Mouse (Mus musculus) embryonic facial prominence, embryonic 12.5 days (tissue): Measurements from ENCODE around the gene Gm9922. TPM values are rescaled to one million over a fixed set of nuclear protein-coding genes. Genes with fewer than 3 reads are reported as not detected.

Source experiments
- ATAC-seq: fragments of 200-750 bp; cut with Nextera tagmentation; 2 replicates; pipeline ENCODE4 v1.8.0; 2017; ENCODE audit not compliant: insufficient number of reproducible peaks, insufficient read depth, low FRiP score, low TSS enrichment
- H3K27ac ChIP-seq: fragments of 300-500 bp; sonication (generic); 2 replicates; pipeline ENCODE4 v1.5.1; 2016; ENCODE audit warnings: mild to moderate bottlenecking
- H3K27me3 ChIP-seq: fragments of 300-500 bp; sonication (generic); 2 replicates; pipeline ENCODE4 v1.6.1; 2016; ENCODE audit warnings: mild to moderate bottlenecking, moderate library complexity
- H3K36me3 ChIP-seq: fragments of 300-500 bp; sonication (generic); 2 replicates; pipeline ENCODE4 v1.6.1; 2016; ENCODE audit warnings: mild to moderate bottlenecking
- H3K4me1 ChIP-seq: fragments of 300-500 bp; sonication (generic); 2 replicates; pipeline ENCODE4 v1.6.1; 2016
- H3K4me2 ChIP-seq: fragments of 300-500 bp; sonication (generic); replicated peaks from 2 replicates; pipeline ENCODE4 v1.6.1; 2016; ENCODE audit warnings: mild to moderate bottlenecking, moderate library complexity
- H3K4me3 ChIP-seq: fragments of 300-500 bp; sonication (generic); 2 replicates; pipeline ENCODE4 v1.5.1; 2016; ENCODE audit warnings: mild to moderate bottlenecking
- H3K9ac ChIP-seq: fragments of 300-500 bp; sonication (generic); 2 replicates; pipeline ENCODE4 v1.6.1; 2016; ENCODE audit warnings: mild to moderate bottlenecking, moderate library complexity
- H3K9me3 ChIP-seq: fragments of 300-500 bp; sonication (generic); 2 replicates; pipeline ENCODE4 v1.6.1; 2016; ENCODE audit warnings: mild to moderate bottlenecking, moderate library complexity
- WGBS: fragments of 180-500 bp; shearing (Covaris S2); methylation state at CpG from one replicate; pipeline ENCODE4 v1.1.7; 2016; 5-methylcytosine and 5-hydroxymethylcytosine counted together
- polyA plus RNA-seq: library from polyadenylated mRNA; unstranded; fragments of >200 nt; fragmentation: Nextera tagmentation; extraction: Ambion mirVana; gene quantifications from 2 replicates; pipeline ENCODE4 v1.2.1, GENCODE M21; 2016

Gene Gm9922
- polyA plus RNA-seq, 1 experiment from 2014 or later: 2.0 TPM

DNA sequence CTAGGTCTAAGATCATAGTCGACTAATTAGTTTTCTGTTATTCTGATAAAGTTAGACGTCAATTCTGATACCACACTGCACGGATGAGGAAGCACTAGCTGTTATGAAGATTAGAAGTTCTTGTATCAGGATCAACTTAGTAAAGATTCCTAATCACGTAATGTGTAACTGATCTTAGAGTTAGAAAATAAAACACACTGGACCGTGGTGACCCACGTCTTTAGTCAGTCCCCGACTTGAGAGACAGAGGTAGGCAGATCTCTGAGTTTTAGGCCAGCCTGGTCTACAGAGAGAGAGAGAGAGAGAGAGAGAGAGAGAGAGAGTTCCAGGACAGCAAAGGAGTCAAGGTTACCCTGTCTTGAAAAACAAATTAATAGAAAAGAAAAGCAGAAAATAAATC is 18.8 kb upstream of the Gm9922 start:
- Histone ChIP-seq H3K27ac (no peak overlapping the region), H3K4me1 (no peaks in the 10 kb centered on the region), H3K4me3 (no peak overlapping the region), H3K36me3 (no peaks in the 10 kb centered on the region), H3K9me3 (no peaks in the 10 kb centered on the region), H3K9ac (no peak overlapping the region), H3K4me2 (no peak overlapping the region), H3K27me3 (no peaks in the 10 kb centered on the region)
- no peak for ATAC-seq
- 88% methylated on average over 7 of the region's 7 CpGs for WGBS

DNA sequence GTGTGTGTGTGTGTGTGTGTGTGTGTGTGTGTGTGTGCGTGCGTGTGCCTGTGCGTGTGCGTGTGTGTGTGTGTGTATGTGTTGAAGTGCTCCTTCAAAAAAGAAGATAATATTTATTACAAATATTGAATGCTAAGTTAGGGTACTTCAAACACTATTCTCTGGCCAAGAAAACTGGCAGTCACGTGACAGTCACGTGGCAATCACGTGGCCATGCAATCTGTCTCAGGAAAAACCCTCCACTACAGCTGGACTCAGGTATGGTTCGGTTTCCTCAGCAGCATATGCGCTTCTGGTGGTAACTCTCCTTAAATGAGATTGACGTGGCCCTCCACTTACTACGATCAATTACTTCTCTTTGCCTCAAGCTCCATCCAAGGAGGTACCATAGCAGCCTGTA is 18.2 kb upstream of the Gm9922 start:
- H3K4me2 ChIP-seq: no peak overlapping the region
- H3K4me1 ChIP-seq: no peaks in the 10 kb centered on the region
- 92% methylated on average over 11 of the region's 11 CpGs for WGBS
- no peak overlapping the region for H3K9ac ChIP-seq
- no peak for ATAC-seq
- no peaks in the 10 kb centered on the region for H3K27me3 ChIP-seq
- no peaks in the 10 kb centered on the region for H3K36me3 ChIP-seq
- H3K9me3 ChIP-seq: no peaks in the 10 kb centered on the region
- H3K4me3 ChIP-seq: no peak overlapping the region
- no peak overlapping the region for H3K27ac ChIP-seq

DNA sequence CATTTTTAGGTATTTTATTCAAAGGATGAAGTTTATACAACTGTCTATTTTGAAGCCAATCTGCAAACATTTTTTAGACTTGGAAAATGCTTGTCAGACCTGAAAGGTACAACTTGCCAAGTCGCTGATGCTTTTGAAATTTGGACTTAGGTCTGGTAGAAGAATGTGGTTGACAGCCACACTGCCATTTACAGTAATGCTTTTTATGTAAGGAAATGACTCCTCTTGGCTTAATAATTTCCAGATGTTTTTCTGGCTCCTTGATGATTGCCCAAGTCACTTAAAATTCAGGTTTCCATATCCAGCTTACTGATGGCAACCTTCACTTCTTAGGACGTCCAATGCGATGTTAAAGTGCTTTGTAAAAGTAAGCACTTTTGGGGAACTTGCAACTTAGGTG is 17.0 kb upstream of the Gm9922 start:
- Histone ChIP-seq H3K4me2 (no peak overlapping the region), H3K27me3 (no peaks in the 10 kb centered on the region), H3K27ac (peak overlapping the region; percentile 30; the same call in 1 of the 2 replicates), H3K9ac (no peak overlapping the region), H3K4me1 (no peaks in the 10 kb centered on the region), H3K4me3 (no peak overlapping the region), H3K9me3 (no peaks in the 10 kb centered on the region), H3K36me3 (no peaks in the 10 kb centered on the region)
- WGBS: 38% methylated on average over 3 of the region's 3 CpGs
- no peak for ATAC-seq

DNA sequence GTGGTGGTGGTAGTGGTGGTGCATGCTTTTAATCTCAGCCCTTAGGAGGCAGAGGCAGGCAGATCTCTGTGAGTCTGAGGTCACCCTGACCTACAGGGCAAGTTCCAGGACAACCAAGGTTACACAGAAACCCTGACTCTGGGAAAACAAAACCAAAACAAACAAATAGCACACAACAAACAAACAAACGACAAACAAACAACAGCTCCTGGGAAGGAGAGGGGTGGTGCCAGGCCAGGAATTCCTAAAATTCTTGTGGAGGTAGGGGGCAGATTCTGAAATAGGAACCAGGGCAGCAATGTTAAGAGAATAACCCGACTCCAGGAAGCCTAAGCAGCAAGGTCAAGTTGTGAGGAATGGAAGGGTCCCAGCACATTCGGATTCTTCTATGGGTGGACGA is 7.9 kb upstream of the Gm9922 start:
- Histone ChIP-seq H3K27me3 (no peaks in the 10 kb centered on the region), H3K4me3 (no peak overlapping the region), H3K27ac (no peak overlapping the region), H3K4me2 (no peak overlapping the region), H3K9me3 (no peaks in the 10 kb centered on the region), H3K4me1 (no peaks in the 10 kb centered on the region), H3K36me3 (no peaks in the 10 kb centered on the region), H3K9ac (no peak overlapping the region)
- WGBS: 86% methylated on average over 4 of the region's 4 CpGs
- ATAC-seq: no peak

DNA sequence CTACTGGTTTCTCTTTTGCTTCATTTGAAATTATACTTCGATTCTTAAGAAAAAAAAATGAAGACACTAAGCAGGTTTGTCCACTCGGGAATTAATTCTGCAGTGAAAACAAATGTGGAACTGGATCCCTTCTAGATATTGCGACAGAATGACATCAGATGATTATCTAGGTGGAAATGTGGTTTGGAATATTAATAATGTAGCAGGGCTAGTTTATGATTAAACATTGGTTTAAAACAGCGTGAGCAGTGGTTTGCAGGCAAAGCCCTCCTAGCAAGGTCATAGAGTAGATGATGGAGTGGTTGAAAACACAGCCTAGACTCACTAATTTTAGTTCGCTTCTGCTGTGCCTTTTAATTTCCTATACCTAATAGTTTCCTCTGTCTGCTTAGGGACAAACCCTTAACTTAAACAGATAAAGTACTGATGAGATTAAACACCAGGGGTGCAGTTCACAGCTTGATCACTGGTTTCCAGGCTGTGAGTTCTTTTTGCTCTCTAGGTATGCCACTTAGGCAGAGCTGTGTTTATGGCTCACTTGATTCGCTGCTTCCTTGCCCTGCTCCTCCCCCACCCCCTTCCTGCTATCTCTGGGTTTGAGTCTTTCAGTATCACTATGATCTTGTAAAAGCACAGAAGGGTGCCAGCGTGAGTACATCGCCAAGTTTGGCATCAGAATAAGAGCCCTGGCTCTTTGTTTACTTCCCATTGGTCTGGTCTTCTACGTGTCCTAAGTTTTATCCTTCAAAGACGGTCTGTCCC is 4.1 kb upstream of the Gm9922 start:
- no peak overlapping the region for H3K9ac ChIP-seq
- WGBS: 23% methylated on average over 10 of the region's 10 CpGs
- no peak overlapping the region for H3K27ac ChIP-seq
- no peaks in the 10 kb centered on the region for H3K9me3 ChIP-seq
- no peaks in the 10 kb centered on the region for H3K36me3 ChIP-seq
- H3K4me2 ChIP-seq: no peak overlapping the region
- H3K27me3 ChIP-seq: peaks cover 21% of the 10 kb centered on the region
- H3K4me1 ChIP-seq: 0 out of 2 replicates have a peak, but pooled peaks cover 3% of the 10 kb centered on the region
- ATAC-seq: no peak
- H3K4me3 ChIP-seq: no peak overlapping the region

DNA sequence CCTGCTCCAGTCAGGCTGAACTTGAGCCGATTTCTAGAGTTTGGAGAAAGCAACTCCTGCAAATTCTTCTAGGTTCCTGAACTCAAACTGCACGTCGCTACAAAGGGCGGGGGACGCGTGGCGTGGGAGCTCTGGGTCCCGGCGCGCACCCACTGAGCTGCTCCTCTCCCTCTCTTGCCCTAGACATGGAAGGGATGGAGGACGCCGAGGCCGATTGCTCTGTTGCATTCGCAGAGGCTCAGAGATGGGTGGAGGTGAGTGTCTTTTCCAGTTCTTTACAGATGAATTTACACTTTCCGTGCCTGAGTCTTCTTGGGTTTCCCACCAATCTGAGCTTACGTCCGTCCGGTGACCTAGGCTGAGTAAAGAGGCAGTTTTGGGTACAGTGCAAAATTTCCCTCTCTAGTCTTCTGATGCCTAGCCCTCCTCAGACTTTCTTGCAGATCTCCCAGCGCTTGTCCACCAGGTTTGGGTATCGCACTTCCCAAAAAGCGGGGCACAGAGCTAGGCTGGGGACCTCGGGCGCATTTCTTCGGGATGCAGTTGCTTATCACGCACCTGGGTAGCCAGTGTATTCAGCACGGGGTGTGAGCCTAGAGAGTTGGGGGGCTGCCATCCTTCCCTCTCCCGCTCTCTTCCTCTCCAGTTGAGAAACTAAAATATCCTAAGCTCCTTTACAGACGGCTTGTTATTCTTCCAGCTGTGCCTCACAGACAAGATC is 518 bp upstream of the Gm9922 start:
- H3K27me3 ChIP-seq: peaks cover 21% of the 10 kb centered on the region

DNA sequence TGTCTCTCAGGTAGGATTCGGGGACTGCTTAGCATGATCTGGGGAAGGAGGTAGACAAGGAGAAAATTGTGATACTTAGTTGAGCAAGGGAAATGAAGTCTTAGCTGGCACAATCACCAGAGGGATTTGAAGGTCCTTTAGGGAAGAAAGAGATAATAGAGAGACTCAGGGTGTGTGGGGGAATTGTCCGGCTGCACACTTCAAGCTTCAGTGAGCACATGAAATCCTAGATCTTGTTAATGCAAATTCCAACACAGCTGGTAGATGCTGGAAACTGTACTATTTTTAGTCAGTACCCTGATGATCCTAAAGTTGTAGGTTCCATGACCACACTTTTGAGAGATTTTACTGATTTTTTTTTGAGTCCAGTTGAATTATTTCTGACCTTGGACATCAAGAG is 15.2 kb downstream of the Gm9922 start:
- no peak for ATAC-seq
- H3K27ac ChIP-seq: no peak overlapping the region
- H3K4me3 ChIP-seq: no peak overlapping the region
- 70% methylated on average over 2 of the region's 2 CpGs for WGBS
- H3K9me3 ChIP-seq: no peaks in the 10 kb centered on the region
- H3K27me3 ChIP-seq: no peaks in the 10 kb centered on the region
- H3K4me1 ChIP-seq: no peaks in the 10 kb centered on the region
- no peaks in the 10 kb centered on the region for H3K36me3 ChIP-seq
- no peak overlapping the region for H3K4me2 ChIP-seq
- no peak overlapping the region for H3K9ac ChIP-seq

More for the DNA sequence above, 518 bp upstream of the Gm9922 start:
- H3K9ac ChIP-seq: peak overlapping the region; percentile 63
- peak overlapping the region; percentile 99 for H3K4me2 ChIP-seq
- no peaks in the 10 kb centered on the region for H3K9me3 ChIP-seq
- peak overlapping the region; percentile 70 for H3K4me3 ChIP-seq
- WGBS: 1% methylated on average over 28 of the region's 28 CpGs
- H3K27ac ChIP-seq: no peak overlapping the region
- ATAC-seq: peak; percentile 48
- H3K36me3 ChIP-seq: no peaks in the 10 kb centered on the region
- H3K4me1 ChIP-seq: 0 out of 2 replicates have a peak, but pooled peaks cover 3% of the 10 kb centered on the region

DNA sequence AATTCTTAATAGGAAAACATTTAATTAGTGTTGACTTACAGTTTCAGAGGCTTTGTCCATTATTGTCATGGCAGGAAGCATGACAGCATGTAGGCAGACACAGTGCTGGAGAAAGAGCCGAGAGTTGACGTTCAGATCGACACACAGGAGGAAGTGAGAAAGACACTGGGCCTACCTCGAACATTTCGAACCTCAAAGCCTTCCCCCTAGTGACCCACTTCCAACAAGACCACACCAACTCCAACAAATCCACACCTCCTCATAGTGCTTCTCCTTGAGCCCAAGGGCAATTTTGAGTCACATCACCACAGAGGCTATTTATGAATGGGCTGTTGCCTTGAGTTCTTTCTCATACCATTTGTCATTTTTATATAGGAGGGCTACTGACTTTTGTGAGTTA is 22.5 kb downstream of the Gm9922 start:
- WGBS: 88% methylated on average over 5 of the region's 5 CpGs

DNA sequence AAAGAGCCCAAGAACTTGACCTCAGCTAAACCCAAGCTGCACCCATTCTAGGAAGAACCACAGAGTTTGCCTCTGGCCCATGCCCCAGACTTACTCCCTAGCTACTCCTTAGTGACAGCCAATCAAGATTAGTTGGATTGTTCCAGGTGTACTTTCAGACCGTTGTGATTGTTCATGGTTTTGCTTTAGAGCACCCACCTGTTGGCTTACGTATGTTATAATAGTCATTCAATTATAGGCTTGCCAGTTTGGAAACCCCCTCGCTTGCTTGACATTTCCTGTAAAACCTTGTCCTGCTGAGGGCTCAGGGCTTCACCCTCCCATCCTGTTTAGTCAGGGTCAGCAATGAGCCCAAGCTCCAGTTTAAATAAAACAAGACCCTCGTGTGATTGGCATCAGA is 25.1 kb downstream of the Gm9922 start:
- Histone ChIP-seq H3K4me3 (no peak overlapping the region), H3K9me3 (no peaks in the 10 kb centered on the region), H3K27me3 (no peaks in the 10 kb centered on the region), H3K4me1 (no peaks in the 10 kb centered on the region), H3K27ac (no peak overlapping the region), H3K9ac (no peak overlapping the region), H3K4me2 (no peak overlapping the region), H3K36me3 (no peaks in the 10 kb centered on the region)
- ATAC-seq: no peak
- WGBS: 75% methylated on average over 4 of the region's 4 CpGs

More for the DNA sequence above, 22.5 kb downstream of the Gm9922 start:
- Histone ChIP-seq H3K36me3 (no peaks in the 10 kb centered on the region), H3K27ac (no peak overlapping the region), H3K4me1 (no peaks in the 10 kb centered on the region), H3K4me3 (no peak overlapping the region), H3K4me2 (no peak overlapping the region), H3K9ac (no peak overlapping the region), H3K9me3 (no peaks in the 10 kb centered on the region), H3K27me3 (no peaks in the 10 kb centered on the region)
- no peak for ATAC-seq

DNA sequence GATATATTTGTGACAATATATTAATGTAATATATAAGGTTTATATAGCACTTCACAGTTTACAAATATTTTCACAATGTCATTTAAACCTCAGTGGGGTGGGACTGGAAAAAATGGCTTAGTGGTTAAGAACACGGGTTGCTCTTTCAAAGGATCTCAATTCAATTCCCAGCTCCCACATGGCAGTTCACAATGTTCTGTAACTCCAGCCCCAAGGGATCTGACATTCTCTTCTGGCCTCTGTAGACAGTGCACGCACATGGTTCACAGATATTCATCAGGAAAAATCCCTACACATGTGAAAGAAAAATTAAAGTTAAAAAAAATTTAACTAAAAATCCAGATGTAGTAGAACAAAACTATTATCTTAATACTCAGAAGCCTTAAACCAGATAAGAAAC is 41.2 kb downstream of the Gm9922 start:
- Histone ChIP-seq H3K9ac (no peak overlapping the region), H3K4me1 (no peaks in the 10 kb centered on the region), H3K27ac (no peak overlapping the region), H3K9me3 (no peaks in the 10 kb centered on the region), H3K4me2 (no peak overlapping the region), H3K4me3 (no peak overlapping the region), H3K36me3 (peaks cover 3% of the 10 kb centered on the region; the same call in 1 of the 2 replicates), H3K27me3 (no peaks in the 10 kb centered on the region)
- no peak for ATAC-seq
- 83% methylated on average over 2 of the region's 2 CpGs for WGBS

DNA sequence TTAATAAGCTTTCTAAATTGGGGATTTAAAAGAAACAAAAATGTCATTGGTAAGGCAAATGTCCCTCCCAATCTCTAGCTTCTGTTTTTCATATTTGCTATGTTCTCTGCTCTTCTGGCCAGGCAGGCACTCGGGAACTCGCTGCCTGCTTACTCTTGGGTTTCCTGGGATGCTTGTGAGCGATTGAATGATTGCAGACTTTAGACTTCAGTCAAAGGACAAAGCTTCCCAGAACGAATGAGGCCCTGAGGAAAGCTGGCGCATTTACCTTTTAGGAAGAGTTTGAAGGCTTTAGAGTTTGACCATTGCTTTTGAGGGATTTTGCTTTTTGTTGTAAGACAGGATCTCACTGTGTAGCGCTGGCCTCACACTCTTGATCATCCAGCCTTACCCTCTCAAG is 41.9 kb downstream of the Gm9922 start:
- 91% methylated on average over 6 of the region's 6 CpGs for WGBS
- H3K9me3 ChIP-seq: no peaks in the 10 kb centered on the region
- H3K27me3 ChIP-seq: no peaks in the 10 kb centered on the region
- no peak for ATAC-seq
- H3K4me3 ChIP-seq: no peak overlapping the region
- H3K27ac ChIP-seq: no peak overlapping the region
- no peak overlapping the region for H3K9ac ChIP-seq
- peaks cover 3% of the 10 kb centered on the region; the same call in 1 of the 2 replicates for H3K36me3 ChIP-seq
- H3K4me1 ChIP-seq: no peaks in the 10 kb centered on the region
- H3K4me2 ChIP-seq: no peak overlapping the region
